Mouse (Mus musculus): ENCODE data around the gene Ciapin1. TPM values are rescaled to one million over a fixed set of nuclear protein-coding genes. Genes with fewer than 3 reads are reported as not detected.
"Not testable (repeated sequence)": the region's sequence is repeated elsewhere in the genome, so short reads cannot be mapped to it uniquely, and the experiment has no call there.

The Ciapin1 gene
- polyA plus RNA-seq, 1 experiment: 37.6 TPM

- peaks cover 90% of the 10 kb centered on the region for H3K36me3 ChIP-seq (ENCODE audit: control insufficient read depth)
- peaks cover 79% of the 10 kb centered on the region for H3K4me1 ChIP-seq (ENCODE audit: control insufficient read depth)
- H3K27me3 ChIP-seq (ENCODE audit: control insufficient read depth): no peaks in the 10 kb centered on the region
- no peaks in the 10 kb centered on the region for H3K9me3 ChIP-seq (ENCODE audit: control insufficient read depth, low read length)
- H3K4me3 ChIP-seq (replicated peaks): no peak overlapping the region
- no peak for TF ChIP-seq TAL1 (IDR thresholded peaks at IDR 0.05; ENCODE audit: low read length)
- no peak for TF ChIP-seq GATA1 (IDR thresholded peaks at IDR 0.05; ENCODE audit: low read length)
Observed at GRCm38 (mm10) chr8:94862487-94863220, 24.5 kb upstream of the Ciapin1 start.

GRCm38 (mm10) chr8:94861352-94861910 lies 23.3 kb upstream of the Ciapin1 start:
- peaks cover 77% of the 10 kb centered on the region for H3K36me3 ChIP-seq (ENCODE audit: control insufficient read depth)
- H3K4me1 ChIP-seq (ENCODE audit: control insufficient read depth): peaks cover 76% of the 10 kb centered on the region
- no peaks in the 10 kb centered on the region for H3K27me3 ChIP-seq (ENCODE audit: control insufficient read depth)
- no peak overlapping the region for H3K4me3 ChIP-seq (replicated peaks)
- H3K9me3 ChIP-seq (ENCODE audit: control insufficient read depth, low read length): no peaks in the 10 kb centered on the region
- no peak for TF ChIP-seq TAL1 (IDR thresholded peaks at IDR 0.05; ENCODE audit: low read length)

GRCm38 (mm10) chr8:94857346-94858173 lies 19.4 kb upstream of the Ciapin1 start, which contains the start of gene Polr2c:
Polr2c (plus strand) TSS chr8:94857450.
- TF ChIP-seq TAL1 (IDR thresholded peaks at IDR 0.05; ENCODE audit: low read length): no peak
- TF ChIP-seq GATA1 (IDR thresholded peaks at IDR 0.05; ENCODE audit: low read length): no peak
- Histone ChIP-seq H3K4me3 (replicated peaks) (peak within 1 kb of the TSS; percentile 88), H3K27me3 (ENCODE audit: control insufficient read depth) (no peaks in the 10 kb centered on the region), H3K36me3 (ENCODE audit: control insufficient read depth) (peaks cover 68% of the 10 kb centered on the region), H3K4me1 (ENCODE audit: control insufficient read depth) (peaks cover 42% of the 10 kb centered on the region), H3K9me3 (ENCODE audit: control insufficient read depth, low read length) (no peaks in the 10 kb centered on the region)

DNA sequence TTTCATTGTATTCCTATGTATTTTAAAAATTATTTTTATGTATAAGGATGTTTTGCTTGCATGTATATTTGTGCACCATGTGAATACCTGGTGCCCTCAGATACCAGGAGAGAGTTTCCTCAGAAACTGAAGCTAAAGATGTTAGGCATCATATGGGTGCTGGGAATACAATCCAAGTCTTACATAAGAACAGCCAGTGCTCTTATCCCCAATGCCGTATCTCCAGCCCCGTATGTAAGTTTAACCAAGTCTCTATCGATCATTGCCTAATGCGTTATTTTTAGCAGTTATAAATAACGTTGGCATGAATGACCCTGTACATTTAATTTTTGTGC lies 18.8 kb upstream of the Ciapin1 start:
- TF ChIP-seq GATA1 (IDR thresholded peaks at IDR 0.05; ENCODE audit: low read length) (no peak), TAL1 (IDR thresholded peaks at IDR 0.05; ENCODE audit: low read length) (no peak)
- Histone ChIP-seq H3K9me3 (ENCODE audit: control insufficient read depth, low read length) (no peaks in the 10 kb centered on the region), H3K36me3 (ENCODE audit: control insufficient read depth) (peaks cover 68% of the 10 kb centered on the region), H3K4me3 (replicated peaks) (peak overlapping the region; percentile 88), H3K27me3 (ENCODE audit: control insufficient read depth) (no peaks in the 10 kb centered on the region), H3K4me1 (ENCODE audit: control insufficient read depth) (peaks cover 37% of the 10 kb centered on the region)

- Histone ChIP-seq H3K4me1 (ENCODE audit: control insufficient read depth) (peaks cover 23% of the 10 kb centered on the region), H3K36me3 (ENCODE audit: control insufficient read depth) (peaks cover 66% of the 10 kb centered on the region)
- not testable (repeated sequence) for H3K4me3 ChIP-seq (replicated peaks); H3K9me3 ChIP-seq (ENCODE audit: control insufficient read depth, low read length); H3K27me3 ChIP-seq (ENCODE audit: control insufficient read depth)
Observed at GRCm38 (mm10) chr8:94854761-94855160, 16.6 kb upstream of the Ciapin1 start.

DNA sequence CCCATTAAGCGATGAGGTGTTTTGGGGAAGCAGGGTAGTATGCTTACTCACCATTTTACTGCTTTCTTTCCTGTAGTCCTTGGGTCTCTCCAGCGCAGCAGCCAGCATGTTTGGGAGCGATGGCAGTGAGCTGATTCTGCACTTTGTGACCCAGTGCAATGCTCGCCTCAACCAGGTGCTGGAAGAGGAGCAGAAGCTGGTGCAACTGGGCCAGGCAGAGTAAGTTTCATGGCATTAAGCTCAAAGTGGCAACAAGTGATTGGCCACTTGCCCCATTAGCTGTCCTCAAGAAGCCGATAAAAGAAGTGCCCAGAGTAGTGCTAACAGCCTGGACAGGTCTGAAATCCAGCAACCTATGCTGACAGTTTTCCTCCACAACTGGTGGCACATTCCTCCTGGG lies 11.9 kb upstream of the Ciapin1 start:
- H3K4me3 ChIP-seq (replicated peaks): no peak overlapping the region
- no peaks in the 10 kb centered on the region for H3K4me1 ChIP-seq (ENCODE audit: control insufficient read depth)
- H3K9me3 ChIP-seq (ENCODE audit: control insufficient read depth, low read length): no peaks in the 10 kb centered on the region
- H3K36me3 ChIP-seq (ENCODE audit: control insufficient read depth): peaks cover 92% of the 10 kb centered on the region
- no peak for TF ChIP-seq GATA1 (IDR thresholded peaks at IDR 0.05; ENCODE audit: low read length)
- TF ChIP-seq TAL1 (IDR thresholded peaks at IDR 0.05; ENCODE audit: low read length): no peak
- H3K27me3 ChIP-seq (ENCODE audit: control insufficient read depth): no peaks in the 10 kb centered on the region

DNA sequence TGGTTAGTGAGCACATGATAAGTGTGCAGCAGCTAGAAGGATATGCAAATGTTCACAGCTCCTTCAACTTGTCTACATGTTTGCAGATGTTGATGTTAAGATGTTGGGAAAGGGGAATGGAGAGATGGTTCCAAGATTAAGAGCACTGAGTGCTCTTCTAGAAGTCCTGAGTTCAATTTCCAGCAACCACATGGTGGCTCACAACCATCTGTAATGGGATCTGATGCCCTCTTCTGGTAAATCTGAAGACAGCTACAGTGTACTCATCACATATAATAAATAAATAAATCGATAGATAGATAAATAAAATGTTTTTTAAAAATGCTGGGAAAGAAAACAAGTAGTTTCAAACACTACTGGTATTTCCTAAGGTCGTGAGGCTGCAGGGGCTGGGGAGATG lies 3.0 kb upstream of the Ciapin1 start:
- peaks cover 47% of the 10 kb centered on the region for H3K36me3 ChIP-seq (ENCODE audit: control insufficient read depth)
- no peak for TF ChIP-seq GATA1 (IDR thresholded peaks at IDR 0.05; ENCODE audit: low read length)
- no peak for TF ChIP-seq TAL1 (IDR thresholded peaks at IDR 0.05; ENCODE audit: low read length)

DNA sequence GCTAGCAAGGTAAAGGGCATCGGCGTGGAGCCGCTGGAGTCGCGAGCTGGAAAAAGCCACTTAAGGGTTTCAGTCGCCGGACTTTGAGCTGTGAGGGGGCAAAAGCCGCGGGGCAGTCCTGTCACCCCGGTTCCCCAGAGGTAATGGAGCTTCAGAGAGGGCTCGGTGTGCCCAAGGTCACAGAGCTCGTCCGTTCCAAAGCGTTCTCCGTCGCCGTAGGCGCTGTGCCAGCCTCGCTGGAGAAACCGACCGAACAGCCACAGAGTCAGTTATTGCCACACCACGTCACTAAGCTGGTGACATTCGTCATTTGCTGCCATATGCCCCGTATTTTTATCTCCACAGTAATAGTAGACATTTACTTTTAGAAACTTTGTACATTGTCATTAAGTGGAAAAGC lies 442 bp upstream of the Ciapin1 start:
- no peaks in the 10 kb centered on the region for H3K27me3 ChIP-seq (ENCODE audit: control insufficient read depth)
- no peak for TF ChIP-seq TAL1 (IDR thresholded peaks at IDR 0.05; ENCODE audit: low read length)
- no peak for TF ChIP-seq GATA1 (IDR thresholded peaks at IDR 0.05; ENCODE audit: low read length)
- H3K36me3 ChIP-seq (ENCODE audit: control insufficient read depth): peaks cover 29% of the 10 kb centered on the region
- H3K4me1 ChIP-seq (ENCODE audit: control insufficient read depth): peaks cover 35% of the 10 kb centered on the region
- no peaks in the 10 kb centered on the region for H3K9me3 ChIP-seq (ENCODE audit: control insufficient read depth, low read length)
- H3K4me3 ChIP-seq (replicated peaks): peak overlapping the region; percentile 70

More for the DNA sequence above, 3.0 kb upstream of the Ciapin1 start:
- H3K4me1 ChIP-seq (ENCODE audit: control insufficient read depth): peaks cover 26% of the 10 kb centered on the region
- no peak overlapping the region for H3K4me3 ChIP-seq (replicated peaks)
- H3K27me3 ChIP-seq (ENCODE audit: control insufficient read depth): no peaks in the 10 kb centered on the region
- H3K9me3 ChIP-seq (ENCODE audit: control insufficient read depth, low read length): no peaks in the 10 kb centered on the region

Data from erythroblast, embryonic 14.5 days (primary cell).